Mouse (Mus musculus): Measurements from ENCODE around the gene D430042O09Rik. TPM values are rescaled to one million over a fixed set of nuclear protein-coding genes. Genes with fewer than 3 reads are reported as not detected.

The D430042O09Rik gene
- total and polyA plus RNA-seq, 2 experiments from 2014 or later = 4.6 to 19.8 TPM

GRCm38 (mm10) chr7:125865234-125865633 is 157.5 kb downstream of the D430042O09Rik start:
- ATAC-seq (no peak), DNase-seq (no peak)
- H3K9me3 ChIP-seq (ENCODE audit: low read length) = no peaks in the 10 kb centered on the region
- H3K4me2 ChIP-seq (ENCODE audit: low read depth) = no peak overlapping the region
- H3K9ac ChIP-seq = no peak overlapping the region
- no peak overlapping the region for H3K4me3 ChIP-seq (ENCODE audit: low read depth, low read length)
- H3K27ac ChIP-seq (ENCODE audit: low read depth, low read length) = no peak overlapping the region
- no peaks in the 10 kb centered on the region for H3K27me3 ChIP-seq (ENCODE audit: insufficient read depth, low read length)
- no peaks in the 10 kb centered on the region for H3K4me1 ChIP-seq (ENCODE audit: insufficient read depth)
- peaks cover 9% of the 10 kb centered on the region; the same call in 1 of the 2 replicates for H3K36me3 ChIP-seq (ENCODE audit: insufficient read depth)
- TF ChIP-seq CTCF (IDR thresholded peaks at IDR 0.05; ENCODE audit: low read depth) = no peak
- 81% methylated on average over 11 of the region's 11 CpGs for WGBS

DNA sequence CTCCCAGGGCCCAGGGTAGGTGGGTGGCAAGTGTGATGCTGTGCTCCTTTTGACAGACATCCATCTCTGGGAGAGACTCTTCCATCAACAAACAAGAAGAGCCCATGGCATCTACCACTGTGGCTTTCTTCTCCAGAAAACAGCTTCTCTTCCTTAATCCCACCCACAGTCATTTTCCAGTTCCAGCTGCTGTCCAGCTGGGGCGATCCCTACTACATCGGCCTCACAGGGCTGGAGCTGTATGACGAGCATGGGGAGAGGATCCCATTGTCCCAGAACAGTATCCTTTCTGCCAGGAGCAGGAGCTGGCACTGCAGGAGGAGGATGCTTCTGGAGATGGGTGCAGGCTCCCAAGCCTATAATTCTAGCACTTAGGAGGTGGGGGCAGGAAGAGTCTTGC is 160.9 kb downstream of the D430042O09Rik start:
- H3K27me3 ChIP-seq (ENCODE audit: insufficient read depth, low read length) = no peaks in the 10 kb centered on the region
- no peaks in the 10 kb centered on the region for H3K9me3 ChIP-seq (ENCODE audit: low read length)
- H3K4me3 ChIP-seq (ENCODE audit: low read depth, low read length) = no peak overlapping the region
- no peak for DNase-seq
- H3K4me1 ChIP-seq (ENCODE audit: insufficient read depth) = 0 out of 2 replicates have a peak, but pooled peaks cover 5% of the 10 kb centered on the region
- no peak overlapping the region for H3K27ac ChIP-seq (ENCODE audit: low read depth, low read length)
- ATAC-seq = no peak
- 86% methylated on average over 3 of the region's 3 CpGs for WGBS
- H3K36me3 ChIP-seq (ENCODE audit: insufficient read depth) = peaks cover 3% of the 10 kb centered on the region; the same call in 1 of the 2 replicates
- H3K9ac ChIP-seq = no peak overlapping the region
- no peak overlapping the region for H3K4me2 ChIP-seq (ENCODE audit: low read depth)
- no peak for TF ChIP-seq CTCF (IDR thresholded peaks at IDR 0.05; ENCODE audit: low read depth)

DNA sequence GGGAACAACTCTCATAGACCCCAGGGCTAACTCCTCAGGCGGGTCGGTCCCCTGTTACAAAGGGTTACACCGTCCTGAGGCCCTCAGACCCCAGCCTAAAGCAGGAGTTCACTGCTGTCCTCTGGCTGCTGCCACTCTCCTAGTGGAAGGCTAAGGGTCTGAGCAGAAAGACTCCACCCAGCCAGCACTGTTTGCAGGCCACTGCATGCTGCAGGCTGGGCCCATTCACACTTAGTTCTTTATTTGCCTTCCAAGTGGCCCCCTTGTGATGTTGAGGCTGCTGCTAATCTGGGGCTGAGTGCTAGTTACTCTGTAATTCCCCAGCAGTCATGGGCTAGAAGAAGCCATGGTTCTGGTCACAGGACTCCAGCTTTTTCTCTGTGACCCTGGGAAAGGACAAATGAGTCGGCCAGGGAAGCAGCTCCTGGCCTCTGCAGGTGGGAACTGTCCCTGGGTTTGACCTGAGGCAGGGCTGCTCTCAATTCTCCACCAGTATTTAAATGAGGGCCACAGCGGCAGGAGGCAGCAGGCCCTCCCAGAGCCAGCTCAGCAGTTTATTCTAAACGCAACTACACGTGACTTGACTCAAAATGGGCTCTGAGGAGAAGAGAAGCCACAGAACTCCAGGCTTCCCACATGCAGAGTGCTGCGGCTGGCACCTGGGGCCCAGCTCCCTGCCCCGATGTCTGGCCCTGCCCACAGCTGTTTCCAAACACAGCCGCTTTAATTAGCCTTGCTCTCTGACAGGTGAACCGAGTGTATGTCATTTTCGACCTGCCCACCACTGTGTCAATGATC is 163.9 kb downstream of the D430042O09Rik start:
- H3K27me3 ChIP-seq (ENCODE audit: insufficient read depth, low read length) = no peaks in the 10 kb centered on the region
- ATAC-seq = peak; percentile 68

GRCm38 (mm10) chr7:125872202-125872580 is 164.5 kb downstream of the D430042O09Rik start:
- 45% methylated on average over 6 of the region's 6 CpGs for WGBS
- no peak for ATAC-seq
- H3K9me3 ChIP-seq (ENCODE audit: low read length) = no peaks in the 10 kb centered on the region
- no peak overlapping the region for H3K4me3 ChIP-seq (ENCODE audit: low read depth, low read length)
- H3K4me1 ChIP-seq (ENCODE audit: insufficient read depth) = 0 out of 2 replicates have a peak, but pooled peaks cover 5% of the 10 kb centered on the region
- TF ChIP-seq CTCF (IDR thresholded peaks at IDR 0.05; ENCODE audit: low read depth) = no peak
- no peak overlapping the region for H3K9ac ChIP-seq
- peak overlapping the region; percentile 50 for H3K27ac ChIP-seq (ENCODE audit: low read depth, low read length)
- no peak for DNase-seq
- 0 out of 2 replicates have a peak, but pooled peaks cover 3% of the 10 kb centered on the region for H3K36me3 ChIP-seq (ENCODE audit: insufficient read depth)
- H3K4me2 ChIP-seq (ENCODE audit: low read depth) = no peak overlapping the region
- H3K27me3 ChIP-seq (ENCODE audit: insufficient read depth, low read length) = no peaks in the 10 kb centered on the region

More for the DNA sequence above, 163.9 kb downstream of the D430042O09Rik start:
- WGBS = 23% methylated on average over 12 of the region's 12 CpGs
- Histone ChIP-seq H3K4me2 (ENCODE audit: low read depth) (no peak overlapping the region), H3K4me1 (ENCODE audit: insufficient read depth) (0 out of 2 replicates have a peak, but pooled peaks cover 5% of the 10 kb centered on the region), H3K9me3 (ENCODE audit: low read length) (no peaks in the 10 kb centered on the region), H3K4me3 (ENCODE audit: low read depth, low read length) (no peak overlapping the region), H3K9ac (no peak overlapping the region), H3K36me3 (ENCODE audit: insufficient read depth) (0 out of 2 replicates have a peak, but pooled peaks cover 3% of the 10 kb centered on the region), H3K27ac (ENCODE audit: low read depth, low read length) (peak overlapping the region; percentile 50)
- peak; percentile 45 for DNase-seq
- no peak for TF ChIP-seq CTCF (IDR thresholded peaks at IDR 0.05; ENCODE audit: low read depth)

DNA sequence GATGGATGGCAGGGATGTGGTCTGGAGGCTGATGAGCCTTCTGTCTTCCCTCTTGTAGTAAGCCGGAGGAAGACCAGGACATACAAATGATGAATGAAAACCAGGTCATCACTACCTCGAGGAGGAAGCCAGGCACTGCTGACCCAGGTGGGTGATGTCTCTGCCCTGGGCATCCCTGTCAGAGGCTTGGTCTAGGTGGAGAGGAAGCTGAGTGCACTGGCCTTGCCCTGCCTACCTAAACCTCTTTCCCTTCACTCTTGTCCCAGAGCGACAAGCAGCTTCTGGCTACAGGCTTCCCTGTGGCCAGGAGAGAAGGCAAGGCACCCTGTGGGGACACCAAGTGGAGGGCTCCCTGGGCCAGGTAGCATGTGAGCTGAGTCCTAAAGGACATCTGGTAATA is 165.2 kb downstream of the D430042O09Rik start:
- Histone ChIP-seq H3K27me3 (ENCODE audit: insufficient read depth, low read length) (no peaks in the 10 kb centered on the region), H3K9ac (no peak overlapping the region), H3K4me3 (ENCODE audit: low read depth, low read length) (no peak overlapping the region), H3K36me3 (ENCODE audit: insufficient read depth) (0 out of 2 replicates have a peak, but pooled peaks cover 3% of the 10 kb centered on the region), H3K4me1 (ENCODE audit: insufficient read depth) (0 out of 2 replicates have a peak, but pooled peaks cover 5% of the 10 kb centered on the region), H3K9me3 (ENCODE audit: low read length) (no peaks in the 10 kb centered on the region), H3K27ac (ENCODE audit: low read depth, low read length) (no peak overlapping the region), H3K4me2 (ENCODE audit: low read depth) (no peak overlapping the region)
- WGBS = 96% methylated on average over 3 of the region's 3 CpGs
- no peak for ATAC-seq
- no peak for DNase-seq
- no peak for TF ChIP-seq CTCF (IDR thresholded peaks at IDR 0.05; ENCODE audit: low read depth)

DNA sequence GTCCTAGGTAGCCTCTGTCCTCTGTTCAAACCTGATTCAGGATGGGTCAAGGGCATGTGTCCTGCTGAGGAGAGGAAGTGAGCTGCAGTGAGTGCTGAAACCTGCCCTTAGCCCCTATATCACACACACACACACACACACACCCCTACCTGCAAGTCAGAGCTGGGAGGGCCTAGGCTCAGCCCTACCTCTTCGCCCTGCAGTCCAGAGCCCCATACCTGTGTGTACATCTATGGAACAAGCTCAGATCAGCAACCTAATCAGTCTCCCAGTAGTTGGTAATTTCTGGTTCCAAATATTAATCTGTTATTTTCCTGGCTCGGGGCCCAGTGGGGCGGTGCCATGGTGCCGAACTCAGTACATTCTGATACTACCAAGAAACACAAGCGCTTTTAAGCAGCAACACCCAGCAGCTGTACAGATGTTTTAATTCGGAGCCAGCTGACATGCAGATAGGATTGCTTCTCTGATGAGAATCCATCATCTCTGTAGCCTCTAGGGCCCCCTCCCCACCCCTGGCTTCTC is 166.3 kb downstream of the D430042O09Rik start:
- no peak for DNase-seq
- Histone ChIP-seq H3K27ac (ENCODE audit: low read depth, low read length) (no peak overlapping the region), H3K36me3 (ENCODE audit: insufficient read depth) (0 out of 2 replicates have a peak, but pooled peaks cover 3% of the 10 kb centered on the region), H3K9me3 (ENCODE audit: low read length) (no peaks in the 10 kb centered on the region), H3K4me3 (ENCODE audit: low read depth, low read length) (no peak overlapping the region), H3K4me2 (ENCODE audit: low read depth) (no peak overlapping the region), H3K27me3 (ENCODE audit: insufficient read depth, low read length) (no peaks in the 10 kb centered on the region), H3K9ac (no peak overlapping the region), H3K4me1 (ENCODE audit: insufficient read depth) (0 out of 2 replicates have a peak, but pooled peaks cover 5% of the 10 kb centered on the region)
- WGBS = 81% methylated on average over 6 of the region's 6 CpGs
- no peak for ATAC-seq
- no peak for TF ChIP-seq CTCF (IDR thresholded peaks at IDR 0.05; ENCODE audit: low read depth)

GRCm38 (mm10) chr7:125878040-125878439 is 170.4 kb downstream of the D430042O09Rik start:
- no peak overlapping the region for H3K4me3 ChIP-seq (ENCODE audit: low read depth, low read length)
- WGBS = 79% methylated on average over 4 of the region's 4 CpGs
- no peaks in the 10 kb centered on the region for H3K36me3 ChIP-seq (ENCODE audit: insufficient read depth)
- no peak overlapping the region for H3K9ac ChIP-seq
- H3K4me1 ChIP-seq (ENCODE audit: insufficient read depth) = no peaks in the 10 kb centered on the region
- DNase-seq = no peak
- H3K27me3 ChIP-seq (ENCODE audit: insufficient read depth, low read length) = no peaks in the 10 kb centered on the region
- no peak overlapping the region for H3K4me2 ChIP-seq (ENCODE audit: low read depth)
- no peaks in the 10 kb centered on the region for H3K9me3 ChIP-seq (ENCODE audit: low read length)
- TF ChIP-seq CTCF (IDR thresholded peaks at IDR 0.05; ENCODE audit: low read depth) = no peak
- no peak for ATAC-seq
- H3K27ac ChIP-seq (ENCODE audit: low read depth, low read length) = no peak overlapping the region

Measured in forebrain, postnatal 0 days (tissue).